Mouse (Mus musculus) heart, adult 2 months (tissue): ENCODE measurements around the gene Lamp1.

ENCODE experiments used
- CTCF ChIP-seq: fragments of 200-600 bp; IDR thresholded peaks from 2 replicates; pipeline ENCODE4 v1.8.1; 2022; ENCODE audit warnings: antibody characterized with exemption, mild to moderate bottlenecking, moderate library complexity
- EP300 ChIP-seq: fragments of 200-500 bp; IDR thresholded peaks from 2 replicates; pipeline ENCODE4 v1.6.1; 2011; ENCODE audit warnings: low read depth, low read length, control low read depth; ENCODE audit not compliant: insufficient read depth
- POLR2A ChIP-seq: fragments of 200-500 bp; IDR thresholded peaks from 2 replicates; pipeline ENCODE4 v1.6.1; 2011; ENCODE audit warnings: mild to moderate bottlenecking, low read depth, low read length, control low read depth; ENCODE audit not compliant: insufficient read depth

DNA sequence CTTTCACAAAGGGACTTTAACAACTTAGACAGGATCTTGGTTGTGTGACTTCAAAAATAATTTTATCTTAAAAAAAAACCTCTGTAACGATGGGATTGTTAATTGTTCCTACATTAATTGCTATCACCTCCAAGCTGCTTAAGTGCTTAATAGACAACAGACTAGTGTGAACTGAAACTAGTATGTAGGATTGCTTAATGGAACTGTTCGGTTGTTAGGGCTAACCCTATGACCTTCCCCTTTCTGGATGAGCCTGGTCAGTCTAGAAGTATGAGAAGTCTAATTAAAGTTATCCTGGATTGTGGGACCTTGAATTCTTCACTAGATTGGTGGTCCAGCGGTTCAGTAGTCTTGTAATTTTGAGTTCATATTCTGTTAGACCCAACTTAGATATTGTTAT is 1.7 kb downstream of the Lamp1 start:
- TF ChIP-seq CTCF (no peak), POLR2A (no peak), EP300 (no peak)
